Mouse (Mus musculus) layer of hippocampus, postnatal 10 days (tissue): ENCODE measurements around the gene Gm21719. TPM values are rescaled to one million over a fixed set of nuclear protein-coding genes. Genes with fewer than 3 reads are reported as not detected.
"Not testable (repeated sequence)": the region's sequence is repeated elsewhere in the genome, so short reads cannot be mapped to it uniquely, and the experiment has no call there.

Experiments
- DNase-seq, 2 experiments: peaks; one replicate each; pipeline ENCODE4 v3.0.0; 2021; ENCODE audit warnings: low spot score in 2 of 2
- long read RNA-seq: library from polyadenylated mRNA; stranded (forward); transcript quantifications from one replicate; pipeline ENCODE4 v2.0.0, GENCODE M21; 2023
- total RNA-seq, 2 experiments: library from RNA; stranded (reverse); gene quantifications; 2 replicates each; pipeline ENCODE4 v1.2.3; 2021

Gene Gm21719
- not detected for total RNA-seq
- long read RNA-seq = 0 reads

DNA sequence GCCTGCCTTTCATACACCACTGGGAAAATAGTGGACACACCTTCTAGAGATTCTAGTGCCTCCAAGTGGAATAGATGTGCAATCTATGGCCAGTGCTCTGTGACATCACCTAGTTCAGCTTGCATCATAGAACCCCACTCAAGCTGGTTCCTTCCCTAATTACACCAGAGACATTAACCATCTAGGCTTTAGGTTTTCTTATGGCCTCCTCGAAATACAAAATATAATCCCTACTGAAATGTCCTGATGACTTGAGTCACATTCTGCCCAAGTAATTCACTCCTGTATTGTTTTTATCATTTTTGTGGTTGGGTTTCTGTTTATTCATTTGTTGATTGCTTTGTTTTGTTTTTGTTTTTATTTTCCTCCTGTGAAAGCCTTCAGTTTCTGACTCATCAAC, at the start of gene Gm21719:
Gm21719 (minus strand) TSS at position 101 of the 400 bp plus-strand sequence.
- DNase-seq = not testable (repeated sequence)

Other genes starting within 250 kb of the Gm21719 start
- not detected for gene Gm28919, start 99.3 kb downstream of the Gm21719 start, total RNA-seq
- not detected for gene Gm20830, start 235.4 kb upstream of the Gm21719 start, total RNA-seq